Mouse (Mus musculus) forebrain, embryonic 15.5 days (tissue): ENCODE data around the gene Emc3. TPM values are rescaled to one million over a fixed set of nuclear protein-coding genes. Genes with fewer than 3 reads are reported as not detected.
A peak's percentile ranks its signal among the peaks of the same experiment; 100 is the strongest.

Experiments used
- ATAC-seq: fragments of 200-750 bp; cut with Nextera tagmentation; replicated peaks from 2 replicates; pipeline ENCODE4 v1.8.0; 2017; ENCODE audit warnings: mild to moderate bottlenecking, moderate TSS enrichment, moderate library complexity
- H3K27ac ChIP-seq: fragments of 300-500 bp; sonication (generic); replicated peaks from 2 replicates; pipeline ENCODE4 v1.5.1; 2015; ENCODE audit warnings: mild to moderate bottlenecking, inconsistent platforms
- H3K27me3 ChIP-seq: fragments of 300-500 bp; sonication (generic); 2 replicates; pipeline ENCODE4 v1.6.1; 2015; ENCODE audit warnings: inconsistent platforms
- H3K36me3 ChIP-seq: fragments of 300-500 bp; sonication (generic); 2 replicates; pipeline ENCODE4 v1.6.1; 2015; ENCODE audit warnings: mild to moderate bottlenecking, inconsistent platforms
- H3K4me1 ChIP-seq: fragments of 300-500 bp; sonication (generic); 2 replicates; pipeline ENCODE4 v1.6.1; 2015; ENCODE audit warnings: inconsistent platforms
- H3K4me2 ChIP-seq: fragments of 300-500 bp; sonication (generic); replicated peaks from 2 replicates; pipeline ENCODE4 v1.6.1; 2015; ENCODE audit warnings: mild to moderate bottlenecking, inconsistent platforms
- H3K4me3 ChIP-seq: fragments of 300-500 bp; sonication (generic); 2 replicates; pipeline ENCODE4 v1.5.1; 2015; ENCODE audit warnings: mild to moderate bottlenecking, inconsistent platforms
- H3K9ac ChIP-seq: fragments of 300-500 bp; sonication (generic); replicated peaks from 2 replicates; pipeline ENCODE4 v1.6.1; 2015; ENCODE audit warnings: mild to moderate bottlenecking, inconsistent platforms
- H3K9me3 ChIP-seq: fragments of 300-500 bp; sonication (generic); 2 replicates; pipeline ENCODE4 v1.6.1; 2016; ENCODE audit warnings: inconsistent platforms
- WGBS: fragments of 180-500 bp; shearing (Covaris S2); methylation state at CpG from one replicate; pipeline ENCODE4 v1.1.7; 2015; ENCODE audit warnings: mixed read lengths; 5-methylcytosine and 5-hydroxymethylcytosine counted together
- polyA plus RNA-seq: library from polyadenylated mRNA; unstranded; fragments of >200 nt; fragmentation: Nextera tagmentation; extraction: Ambion mirVana; gene quantifications from 2 replicates; pipeline ENCODE4 v1.2.1, GENCODE M21; 2015

Gene Emc3
- polyA plus RNA-seq, 1 experiment from 2014 or later: 103 TPM

DNA sequence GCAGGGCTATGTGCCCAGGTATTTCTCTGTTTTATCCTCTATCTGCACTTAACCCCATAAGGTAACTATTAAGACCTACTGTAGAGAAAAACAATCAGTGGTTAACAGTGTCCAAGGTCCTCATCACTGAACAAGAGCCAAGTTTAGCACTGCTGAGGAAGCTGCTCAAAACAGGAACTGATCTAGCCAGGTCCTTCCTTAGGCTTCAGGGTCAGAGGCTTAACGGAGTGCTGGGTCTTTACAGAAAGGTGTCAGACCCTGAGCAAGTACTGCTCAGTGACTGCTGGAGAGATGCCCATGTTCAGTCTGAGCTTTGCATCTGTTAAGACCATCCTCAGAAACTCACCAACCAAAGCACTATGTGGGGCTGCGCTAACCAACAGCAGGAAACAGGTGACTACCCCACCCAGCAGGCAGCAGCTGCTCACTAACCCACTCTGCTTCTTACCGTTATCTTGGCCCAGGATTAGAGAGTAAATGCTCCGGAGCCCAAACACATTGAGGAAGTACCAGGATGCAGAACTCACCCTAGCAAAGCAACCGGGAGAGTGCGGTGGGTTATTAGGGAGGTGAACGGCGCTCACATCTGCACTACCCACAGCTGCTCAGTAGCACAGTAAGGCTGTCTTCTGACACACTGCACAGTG lies 13.9 kb downstream of the Emc3 start:
- no peak for ATAC-seq

GRCm38 (mm10) chr6:113514600-113514999 lies 16.9 kb downstream of the Emc3 start:
- Histone ChIP-seq H3K9me3 (no peaks in the 10 kb centered on the region), H3K9ac (no peak overlapping the region), H3K27me3 (no peaks in the 10 kb centered on the region), H3K27ac (no peak overlapping the region), H3K4me3 (no peak overlapping the region), H3K36me3 (peaks cover 74% of the 10 kb centered on the region), H3K4me2 (no peak overlapping the region), H3K4me1 (no peaks in the 10 kb centered on the region)
- ATAC-seq: no peak
- 99% methylated on average over 3 of the region's 3 CpGs for WGBS

More for the DNA sequence above, 13.9 kb downstream of the Emc3 start:
- Histone ChIP-seq H3K36me3 (peaks cover 95% of the 10 kb centered on the region), H3K4me3 (no peak overlapping the region), H3K27ac (no peak overlapping the region), H3K9me3 (no peaks in the 10 kb centered on the region), H3K9ac (no peak overlapping the region), H3K4me2 (no peak overlapping the region), H3K27me3 (no peaks in the 10 kb centered on the region), H3K4me1 (no peaks in the 10 kb centered on the region)
- WGBS: 92% methylated on average over 8 of the region's 8 CpGs

- H3K9ac ChIP-seq: no peak overlapping the region
- no peak overlapping the region for H3K4me3 ChIP-seq
- H3K27me3 ChIP-seq: no peaks in the 10 kb centered on the region
- 90% methylated on average over 6 of the region's 6 CpGs for WGBS
- no peak for ATAC-seq
- H3K4me1 ChIP-seq: no peaks in the 10 kb centered on the region
- no peak overlapping the region for H3K4me2 ChIP-seq
- peaks cover 67% of the 10 kb centered on the region for H3K36me3 ChIP-seq
- H3K27ac ChIP-seq: no peak overlapping the region
- H3K9me3 ChIP-seq: no peaks in the 10 kb centered on the region
Measured at GRCm38 (mm10) chr6:113513944-113514343, 17.5 kb downstream of the Emc3 start.

DNA sequence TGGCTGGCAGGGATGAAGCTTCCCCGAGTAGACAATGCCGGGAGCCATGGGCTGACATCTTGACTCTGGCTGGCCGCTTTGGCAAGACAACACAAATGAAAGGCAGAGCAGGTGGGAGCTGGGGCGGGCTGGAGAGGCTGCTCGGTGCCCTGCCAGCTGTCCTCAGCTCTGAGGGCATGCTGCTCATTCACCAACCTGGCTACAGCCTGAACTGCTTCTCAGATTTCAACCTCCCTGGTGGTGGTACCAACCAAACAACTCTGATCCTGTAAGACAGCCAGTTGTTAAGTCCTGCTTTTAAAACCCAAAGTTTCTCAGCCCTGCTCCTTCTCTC lies 22.5 kb downstream of the Emc3 start:
- Histone ChIP-seq H3K27me3 (no peaks in the 10 kb centered on the region), H3K9ac (no peak overlapping the region), H3K4me2 (no peak overlapping the region), H3K4me1 (no peaks in the 10 kb centered on the region), H3K27ac (no peak overlapping the region), H3K4me3 (no peak overlapping the region), H3K36me3 (peaks cover 18% of the 10 kb centered on the region), H3K9me3 (no peaks in the 10 kb centered on the region)
- WGBS: 40% methylated on average over 5 of the region's 5 CpGs
- no peak for ATAC-seq

DNA sequence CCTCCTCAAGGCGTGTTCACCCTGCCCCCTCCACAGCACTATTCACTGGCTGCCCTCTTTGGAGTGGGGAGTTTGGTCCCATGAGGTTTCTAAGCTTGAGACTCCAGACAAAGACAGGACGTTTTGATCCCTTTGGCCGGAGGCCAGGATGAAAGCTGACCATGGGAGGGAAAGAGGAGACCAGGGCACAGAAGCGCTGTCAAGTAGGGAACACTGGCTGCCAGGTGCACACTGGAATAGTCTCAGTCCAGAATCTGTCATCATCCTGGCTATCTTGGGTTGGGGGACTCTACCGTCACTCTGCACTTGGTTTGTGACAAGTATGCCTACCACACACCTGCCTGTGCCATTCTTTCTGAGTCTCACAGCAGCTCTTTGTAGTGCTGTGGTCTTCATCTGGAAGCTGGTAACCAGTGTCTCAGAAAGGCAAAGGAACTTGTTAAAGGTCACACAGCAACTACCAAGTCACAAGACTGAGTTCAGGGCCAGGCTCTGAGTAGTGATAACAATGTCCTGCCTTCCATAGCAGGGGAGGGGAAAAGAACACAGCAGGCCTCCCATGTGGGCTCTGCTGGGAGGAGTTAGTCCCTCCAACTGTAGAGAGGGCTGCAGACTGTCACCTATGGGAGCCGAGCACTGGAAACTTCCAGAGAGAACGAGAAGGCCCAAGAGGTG lies 23.0 kb downstream of the Emc3 start:
- no peak overlapping the region for H3K4me3 ChIP-seq
- no peak overlapping the region for H3K9ac ChIP-seq
- no peak overlapping the region for H3K27ac ChIP-seq
- no peak overlapping the region for H3K4me2 ChIP-seq
- no peak for ATAC-seq
- WGBS: 62% methylated on average over 7 of the region's 7 CpGs
- H3K9me3 ChIP-seq: no peaks in the 10 kb centered on the region
- no peaks in the 10 kb centered on the region for H3K27me3 ChIP-seq
- peaks cover 13% of the 10 kb centered on the region; the same call in 1 of the 2 replicates for H3K36me3 ChIP-seq
- no peaks in the 10 kb centered on the region for H3K4me1 ChIP-seq

DNA sequence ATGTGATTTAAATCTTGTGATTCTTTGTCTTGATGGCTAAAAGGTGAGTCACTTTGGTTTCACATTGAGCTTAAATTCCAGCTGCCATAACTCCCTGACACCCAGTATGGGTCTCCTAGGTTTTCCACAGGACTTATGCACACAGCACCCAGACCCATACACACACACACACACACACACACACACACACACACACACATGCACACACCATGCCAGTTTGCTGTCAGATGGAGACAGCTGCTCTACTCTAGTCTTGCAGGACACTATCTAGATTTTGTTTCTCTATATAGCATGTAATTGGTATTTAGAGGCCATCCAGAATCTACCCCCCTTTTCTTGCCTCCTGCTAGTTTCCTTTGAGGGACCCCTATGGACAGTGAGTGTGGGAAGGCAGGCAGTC lies 24.3 kb downstream of the Emc3 start:
- Histone ChIP-seq H3K9me3 (no peaks in the 10 kb centered on the region), H3K9ac (no peak overlapping the region), H3K4me1 (0 out of 2 replicates have a peak, but pooled peaks cover under 1% of the 10 kb centered on the region), H3K4me2 (no peak overlapping the region), H3K27me3 (no peaks in the 10 kb centered on the region), H3K27ac (no peak overlapping the region), H3K4me3 (no peak overlapping the region), H3K36me3 (peaks cover 4% of the 10 kb centered on the region; the same call in 1 of the 2 replicates)
- ATAC-seq: no peak

GRCm38 (mm10) chr6:113505689-113506088 lies 25.8 kb downstream of the Emc3 start:
- H3K4me2 ChIP-seq: no peak overlapping the region
- no peak for ATAC-seq
- H3K9me3 ChIP-seq: no peaks in the 10 kb centered on the region
- 89% methylated on average over 1 of the region's 1 CpGs for WGBS
- no peaks in the 10 kb centered on the region for H3K36me3 ChIP-seq
- no peaks in the 10 kb centered on the region for H3K27me3 ChIP-seq
- H3K9ac ChIP-seq: no peak overlapping the region
- H3K27ac ChIP-seq: no peak overlapping the region
- H3K4me3 ChIP-seq: no peak overlapping the region
- H3K4me1 ChIP-seq: peaks cover 15% of the 10 kb centered on the region

DNA sequence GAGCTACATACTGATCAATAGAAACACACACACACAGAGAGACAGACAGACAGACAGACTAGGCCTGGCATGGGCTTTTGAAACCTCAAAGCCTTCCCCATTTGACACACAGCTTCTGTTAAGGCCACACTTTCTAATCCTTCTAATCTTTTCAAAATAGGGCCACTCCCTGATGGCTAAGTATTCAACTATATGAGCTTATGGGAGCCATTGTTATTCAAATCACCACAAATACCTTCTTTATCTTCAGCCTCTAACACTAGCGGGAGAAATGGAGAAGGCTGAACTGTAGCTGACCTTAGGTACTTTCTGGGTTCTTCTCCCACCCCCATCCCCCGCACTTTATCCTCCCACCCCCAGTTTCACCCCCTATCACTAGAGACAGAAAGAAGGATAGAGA lies 28.7 kb downstream of the Emc3 start:
- no peak for ATAC-seq
- Histone ChIP-seq H3K36me3 (no peaks in the 10 kb centered on the region), H3K27me3 (no peaks in the 10 kb centered on the region), H3K4me1 (peaks cover 16% of the 10 kb centered on the region), H3K27ac (no peak overlapping the region), H3K9ac (no peak overlapping the region), H3K4me2 (no peak overlapping the region), H3K4me3 (no peak overlapping the region), H3K9me3 (no peaks in the 10 kb centered on the region)
- WGBS: 39% methylated on average over 2 of the region's 2 CpGs

GRCm38 (mm10) chr6:113501388-113502084 lies 29.9 kb downstream of the Emc3 start, which contains the start of gene Prrt3:
Gene Prrt3, minus strand, starts transcription at chr6:113501931.
- Histone ChIP-seq H3K4me3 (peak within 1 kb of the TSS; percentile 59), H3K27ac (peak within 1 kb of the TSS; percentile 32; the same call in 1 of the 2 replicates), H3K4me1 (peaks cover 16% of the 10 kb centered on the region), H3K9ac (peak within 1 kb of the TSS; percentile 65), H3K27me3 (no peaks in the 10 kb centered on the region), H3K4me2 (peak within 1 kb of the TSS; percentile 78), H3K9me3 (no peaks in the 10 kb centered on the region), H3K36me3 (no peaks in the 10 kb centered on the region)
- WGBS: 3% methylated on average over 32 of the region's 32 CpGs
- peak; percentile 90 for ATAC-seq

DNA sequence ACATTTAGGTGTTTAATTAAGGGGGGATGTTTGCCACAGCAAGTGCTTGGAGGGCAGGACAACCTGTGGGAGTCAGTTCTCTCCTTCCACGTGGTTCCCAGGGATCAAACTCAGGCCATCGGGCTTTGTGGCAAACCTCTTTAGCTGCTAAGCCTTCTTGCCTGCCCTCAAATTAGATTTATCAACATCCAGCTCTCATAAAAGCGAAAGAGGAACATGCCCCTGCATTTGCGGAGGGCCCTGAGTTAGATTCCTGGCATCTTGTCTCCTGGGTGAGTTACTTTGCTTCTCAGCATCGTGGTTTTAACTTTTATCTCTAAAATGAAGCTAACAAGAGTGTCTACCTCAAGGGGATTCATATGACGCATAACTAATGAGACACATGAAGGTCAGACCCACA lies 32.1 kb downstream of the Emc3 start:
- Histone ChIP-seq H3K4me1 (peaks cover 28% of the 10 kb centered on the region), H3K4me3 (no peak overlapping the region), H3K9me3 (no peaks in the 10 kb centered on the region), H3K36me3 (no peaks in the 10 kb centered on the region), H3K4me2 (no peak overlapping the region), H3K27ac (no peak overlapping the region), H3K9ac (no peak overlapping the region), H3K27me3 (no peaks in the 10 kb centered on the region)
- WGBS: 86% methylated on average over 6 of the region's 6 CpGs
- no peak for ATAC-seq

- ATAC-seq: 0 out of 2 replicates have a peak, but pooled peaks have one; percentile 9
- Histone ChIP-seq H3K4me2 (peak overlapping the region; percentile 56), H3K4me3 (peak overlapping the region; percentile 42)
Measured at GRCm38 (mm10) chr6:113495071-113495675, 36.3 kb downstream of the Emc3 start.

GRCm38 (mm10) chr6:113494258-113494788 lies 37.1 kb downstream of the Emc3 start:
- peaks cover 15% of the 10 kb centered on the region for H3K4me1 ChIP-seq
- peak overlapping the region; percentile 42 for H3K4me3 ChIP-seq
- peaks cover 20% of the 10 kb centered on the region for H3K36me3 ChIP-seq
- H3K27me3 ChIP-seq: no peaks in the 10 kb centered on the region
- peak overlapping the region; percentile 56 for H3K4me2 ChIP-seq
- H3K9ac ChIP-seq: peak overlapping the region; percentile 13; the same call in 1 of the 2 replicates
- under 1% methylated on average over 54 of the region's 54 CpGs for WGBS
- peak; percentile 71 for ATAC-seq
- H3K9me3 ChIP-seq: no peaks in the 10 kb centered on the region
- H3K27ac ChIP-seq: peak overlapping the region; percentile 43

More at GRCm38 (mm10) chr6:113495071-113495675, 36.3 kb downstream of the Emc3 start:
- 62% methylated on average over 28 of the region's 28 CpGs for WGBS
- Histone ChIP-seq H3K27me3 (no peaks in the 10 kb centered on the region), H3K9me3 (no peaks in the 10 kb centered on the region), H3K9ac (no peak overlapping the region), H3K4me1 (peaks cover 15% of the 10 kb centered on the region), H3K27ac (no peak overlapping the region), H3K36me3 (peaks cover 12% of the 10 kb centered on the region)
